Mouse (Mus musculus): ENCODE data around the gene Tmem211.

The Tmem211 gene

GRCm38 (mm10) chr5:113226632-113227102, at the start of gene Tmem211:
Tmem211 (plus strand) TSS chr5:113226909.
- peak; percentile 94 for DNase-seq (ENCODE audit: low spot score)

GRCm38 (mm10) chr5:113179451-113179842, 47.3 kb upstream of the Tmem211 start:
- DNase-seq (ENCODE audit: low spot score), result no peak

- DNase-seq (ENCODE audit: low spot score), result peak; percentile 95
Measured at GRCm38 (mm10) chr5:113179843-113180682, 46.6 kb upstream of the Tmem211 start.

GRCm38 (mm10) chr5:113180755-113181154, 46.0 kb upstream of the Tmem211 start:
- no peak for DNase-seq (ENCODE audit: low spot score)

- DNase-seq (ENCODE audit: low spot score), result no peak
Measured at GRCm38 (mm10) chr5:113181441-113181840, 45.3 kb upstream of the Tmem211 start.

GRCm38 (mm10) chr5:113190558-113190957, 36.2 kb upstream of the Tmem211 start:
- DNase-seq (ENCODE audit: low spot score), result no peak

GRCm38 (mm10) chr5:113191901-113192300, 34.8 kb upstream of the Tmem211 start:
- DNase-seq (ENCODE audit: low spot score), result no peak

GRCm38 (mm10) chr5:113193762-113194161, 32.9 kb upstream of the Tmem211 start:
- DNase-seq (ENCODE audit: low spot score), result no peak

GRCm38 (mm10) chr5:113195451-113195850, 31.3 kb upstream of the Tmem211 start:
- DNase-seq (ENCODE audit: low spot score), result no peak

- DNase-seq (ENCODE audit: low spot score), result no peak
Measured at GRCm38 (mm10) chr5:113195907-113196306, 30.8 kb upstream of the Tmem211 start.

GRCm38 (mm10) chr5:113196916-113197794, 29.6 kb upstream of the Tmem211 start:
- DNase-seq (ENCODE audit: low spot score), result no peak

- DNase-seq (ENCODE audit: low spot score), result peak; percentile 46
Measured at GRCm38 (mm10) chr5:113199126-113199771, 27.5 kb upstream of the Tmem211 start.

GRCm38 (mm10) chr5:113199772-113200134, 27.0 kb upstream of the Tmem211 start:
- DNase-seq (ENCODE audit: low spot score), result no peak

GRCm38 (mm10) chr5:113204193-113204592, 22.5 kb upstream of the Tmem211 start:
- DNase-seq (ENCODE audit: low spot score), result no peak

GRCm38 (mm10) chr5:113206670-113207352, 19.9 kb upstream of the Tmem211 start:
- DNase-seq (ENCODE audit: low spot score), result peak; percentile 45

GRCm38 (mm10) chr5:113208048-113208447, 18.7 kb upstream of the Tmem211 start:
- DNase-seq (ENCODE audit: low spot score), result peak; percentile 76

- DNase-seq (ENCODE audit: low spot score), result peak; percentile 72
Measured at GRCm38 (mm10) chr5:113208622-113209400, 17.9 kb upstream of the Tmem211 start.

GRCm38 (mm10) chr5:113209401-113209750, 17.3 kb upstream of the Tmem211 start:
- DNase-seq (ENCODE audit: low spot score), result peak; percentile 74

GRCm38 (mm10) chr5:113209898-113210297, 16.8 kb upstream of the Tmem211 start:
- no peak for DNase-seq (ENCODE audit: low spot score)

GRCm38 (mm10) chr5:113210314-113210713, 16.4 kb upstream of the Tmem211 start:
- DNase-seq (ENCODE audit: low spot score), result no peak

Measured in testis, postnatal 10 days (tissue).